ENCODE assay signal across 8 mouse cellular contexts in genomic region chr9:106477649-106478048, GRCm38 (mm10). TPM values are rescaled to one million over a fixed set of nuclear protein-coding genes. Genes with fewer than 3 reads are reported as not detected.
DNase-seq lines count a peak whose midpoint lies in the region; ATAC-seq and TF ChIP-seq lines count a peak whose summit lies in the region.

No protein-coding gene starts in this region.

- no peak for TF ChIP-seq CTCF in heart, adult 2 months (IDR thresholded peaks at IDR 0.05)

- intact Hi-C loops in heart, adult 2 months (cut with DNase I) = loop anchor here (1.0 to 5.0 kb wide), 5 partner anchors 49 to 190 kb away; partner anchors contain the start of genes Dusp7 and Rpl29
- intact Hi-C loops in heart, postnatal 36 days (cut with DNase I) = loop anchor here (2.0 to 5.0 kb wide), 6 partner anchors 105 to 320 kb away; partner anchors contain the start of gene Glyctk

- peaks cover 9% of the 10 kb centered on the region for H3K4me1 ChIP-seq in heart, adult 2 months (ENCODE audit: control insufficient read depth, insufficient read depth, low read length)
- peaks cover 10% of the 10 kb centered on the region for H3K4me1 ChIP-seq in hindbrain, embryonic 16.5 days (ENCODE audit: control insufficient read depth, insufficient read depth, low read depth, low read length)
- H3K4me1 ChIP-seq in midbrain, embryonic 13.5 days (replicated peaks) = peaks cover 36% of the 10 kb centered on the region

- WGBS in heart, adult 2 months = 1% methylated on average over 16 of the region's 16 CpGs
- WGBS in hindbrain, embryonic 16.5 days = 4% methylated on average over 16 of the region's 16 CpGs
- 4% methylated on average over 16 of the region's 16 CpGs for WGBS in midbrain, embryonic 13.5 days

- no peak for TF ChIP-seq EP300 in heart, adult 2 months (IDR thresholded peaks at IDR 0.05; ENCODE audit: insufficient read depth, low read depth, low read length)

- peak overlapping the region; percentile 74 for H3K4me3 ChIP-seq in heart, adult 2 months
- peak overlapping the region; percentile 67 for H3K4me3 ChIP-seq in hindbrain, embryonic 16.5 days (ENCODE audit: low read length)
- H3K4me3 ChIP-seq in midbrain, embryonic 13.5 days (replicated peaks) = peak overlapping the region; percentile 84

- peak overlapping the region; percentile 54 for H3K9ac ChIP-seq in heart, adult 2 months (ENCODE audit: low read depth, low read length)
- H3K9ac ChIP-seq in hindbrain, embryonic 16.5 days (ENCODE audit: low read depth, low read length) = peak overlapping the region; percentile 64
- H3K9ac ChIP-seq in midbrain, embryonic 13.5 days (replicated peaks) = peak overlapping the region; percentile 78

- TF ChIP-seq POLR2A in heart, adult 2 months (IDR thresholded peaks at IDR 0.05; ENCODE audit: insufficient read depth, low read depth, low read length) = no peak

- no peaks in the 10 kb centered on the region for H3K36me3 ChIP-seq in heart, adult 2 months (ENCODE audit: control insufficient read depth, insufficient read depth, low read length)
- H3K36me3 ChIP-seq in hindbrain, embryonic 16.5 days (ENCODE audit: control insufficient read depth, insufficient read depth, low read length) = peaks cover 6% of the 10 kb centered on the region
- H3K36me3 ChIP-seq in midbrain, embryonic 13.5 days = peaks cover 20% of the 10 kb centered on the region

- ATAC-seq in hindbrain, embryonic 16.5 days = no peak
- ATAC-seq in midbrain, embryonic 13.5 days = no peak

- H3K27me3 ChIP-seq in heart, adult 2 months (ENCODE audit: control insufficient read depth, insufficient read depth, low read length) = no peaks in the 10 kb centered on the region
- H3K27me3 ChIP-seq in hindbrain, embryonic 16.5 days (replicated peaks; ENCODE audit: control insufficient read depth, insufficient read depth, low read length) = no peaks in the 10 kb centered on the region
- no peaks in the 10 kb centered on the region for H3K27me3 ChIP-seq in midbrain, embryonic 13.5 days

- no peak for DNase-seq in heart, adult 2 months
- DNase-seq in heart, postnatal 36 days = no peak
- DNase-seq in thymus, postnatal 4 days = peak; percentile 11
- DNase-seq in thymus, postnatal 10 days (ENCODE audit: low spot score in 2 of 2) = no peak
- DNase-seq in embryo, embryonic 10.5 days (ENCODE audit: low spot score) = no peak
- no peak for DNase-seq in layer of hippocampus, postnatal 25 days (ENCODE audit: extremely low spot score in 1 of 2, low spot score in 1 of 2)

- peak overlapping the region; percentile 69 for H3K4me2 ChIP-seq in hindbrain, embryonic 16.5 days (ENCODE audit: low read length)
- H3K4me2 ChIP-seq in midbrain, embryonic 13.5 days (replicated peaks) = peak overlapping the region; percentile 99

- H3K9me3 ChIP-seq in hindbrain, embryonic 16.5 days (ENCODE audit: control insufficient read depth, low read length) = no peaks in the 10 kb centered on the region
- no peaks in the 10 kb centered on the region for H3K9me3 ChIP-seq in midbrain, embryonic 13.5 days

- peak overlapping the region; percentile 69 for H3K27ac ChIP-seq in heart, adult 2 months
- H3K27ac ChIP-seq in hindbrain, embryonic 16.5 days (ENCODE audit: low read depth, low read length) = no peak overlapping the region
- no peak overlapping the region for H3K27ac ChIP-seq in midbrain, embryonic 13.5 days

- no peaks in the 10 kb centered on the region for H3K79me2 ChIP-seq in heart, adult 2 months (replicated peaks; ENCODE audit: control insufficient read depth, insufficient read depth, low read length)

RNA-seq across cellular contexts. Expression of gene Parp3, which starts 0.9 kb away (rescaled TPM):
- total RNA-seq in heart, adult 2 months (2021) = 10 to 100 TPM; 29.4 to 31.2 TPM
- polyA plus RNA-seq in heart, adult 2 months (2012; rRNA removed) = 35.1 and 46.7 TPM in 2 replicates
- total RNA-seq in heart, postnatal 36 days (2021) = 10 to 100 TPM; 27.2 to 33.7 TPM
- 1.3 TPM in 2 replicates for polyA plus RNA-seq in hindbrain, embryonic 16.5 days (2015; fragmentation: Nextera tagmentation; extraction: Ambion mirVana)
- polyA plus RNA-seq in midbrain, embryonic 13.5 days (2015; fragmentation: Nextera tagmentation; extraction: Ambion mirVana) = 0.34 and 0.81 TPM in 2 replicates
- total RNA-seq in layer of hippocampus, postnatal 25 days (2021) = 1 to 10 TPM; 3.2 to 4.7 TPM

RNA-seq across cellular contexts. Expression of gene Rrp9, which starts 1.9 kb away (rescaled TPM):
- 10 to 100 TPM; 18.9 to 23.4 TPM for total RNA-seq in heart, adult 2 months (2021)
- polyA plus RNA-seq in heart, adult 2 months (2012; rRNA removed) = 21.0 and 22.3 TPM in 2 replicates
- total RNA-seq in heart, postnatal 36 days (2021) = 10 to 100 TPM; 24.9 to 27.7 TPM
- 43.1 and 43.9 TPM in 2 replicates for polyA plus RNA-seq in hindbrain, embryonic 16.5 days (2015; fragmentation: Nextera tagmentation; extraction: Ambion mirVana)
- 46.2 and 47.8 TPM in 2 replicates for polyA plus RNA-seq in midbrain, embryonic 13.5 days (2015; fragmentation: Nextera tagmentation; extraction: Ambion mirVana)
- total RNA-seq in layer of hippocampus, postnatal 25 days (2021) = 10 to 100 TPM; 30.9 to 34.9 TPM

RNA-seq across cellular contexts. Expression of gene Gpr62, which starts 11.9 kb away (rescaled TPM):
- not detected for total RNA-seq in heart, adult 2 months (2021)
- polyA plus RNA-seq in heart, adult 2 months (2012; rRNA removed) = 0.12 TPM in 1 of 2 replicates, not detected in the other
- not detected for total RNA-seq in heart, postnatal 36 days (2021)
- 1.3 and 1.4 TPM in 2 replicates for polyA plus RNA-seq in hindbrain, embryonic 16.5 days (2015; fragmentation: Nextera tagmentation; extraction: Ambion mirVana)
- polyA plus RNA-seq in midbrain, embryonic 13.5 days (2015; fragmentation: Nextera tagmentation; extraction: Ambion mirVana) = 0.63 and 0.75 TPM in 2 replicates
- 10 to 100 TPM; 14.0 to 14.7 TPM for total RNA-seq in layer of hippocampus, postnatal 25 days (2021)

RNA-seq across cellular contexts. Expression of gene Iqcf1, which starts 22.1 kb away (rescaled TPM):
- total RNA-seq in heart, adult 2 months (2021) = not detected
- 0.37 TPM in 1 of 2 replicates, not detected in the other for polyA plus RNA-seq in heart, adult 2 months (2012; rRNA removed)
- total RNA-seq in heart, postnatal 36 days (2021) = not detected
- polyA plus RNA-seq in hindbrain, embryonic 16.5 days (2015; fragmentation: Nextera tagmentation; extraction: Ambion mirVana) = not detected in 2 replicates
- not detected in 2 replicates for polyA plus RNA-seq in midbrain, embryonic 13.5 days (2015; fragmentation: Nextera tagmentation; extraction: Ambion mirVana)
- total RNA-seq in layer of hippocampus, postnatal 25 days (2021) = not detected

RNA-seq across cellular contexts. Expression of gene Pcbp4, which starts 24.6 kb away (rescaled TPM):
- 10 to 100 TPM; 70.0 to 74.6 TPM for total RNA-seq in heart, adult 2 months (2021)
- polyA plus RNA-seq in heart, adult 2 months (2012; rRNA removed) = 92.8 and 95.8 TPM in 2 replicates
- total RNA-seq in heart, postnatal 36 days (2021) = 10 to 100 TPM; 72.8 to 73.4 TPM
- 228 and 235 TPM in 2 replicates for polyA plus RNA-seq in hindbrain, embryonic 16.5 days (2015; fragmentation: Nextera tagmentation; extraction: Ambion mirVana)
- 280 and 309 TPM in 2 replicates for polyA plus RNA-seq in midbrain, embryonic 13.5 days (2015; fragmentation: Nextera tagmentation; extraction: Ambion mirVana)
- 100 to 1,000 TPM; 178 to 202 TPM for total RNA-seq in layer of hippocampus, postnatal 25 days (2021)

Comparison
In these comparisons a context has a peak if more than half of its experiments do, and no peak if none do; other contexts are left out.
1. RNA of gene Parp3, which starts 0.9 kb away (total RNA-seq): 27.2 to 33.7 TPM in heart, postnatal 36 days and 29.4 to 31.2 TPM in heart, adult 2 months; 3.2 to 4.7 TPM in layer of hippocampus, postnatal 25 days; every median in the first group is over 4 times any median in the second.
2. RNA of gene Gpr62, which starts 11.9 kb away (total RNA-seq): 14.0 to 14.7 TPM in layer of hippocampus, postnatal 25 days; not detected in heart, postnatal 36 days and not detected in heart, adult 2 months; every median in the first group is over 10 times any median in the second.
3. Peak in every context shown above with its lines, with median percentiles within 50 percentile points of each other: H3K4me3 ChIP-seq and H3K9ac ChIP-seq.